Mouse (Mus musculus) embryonic facial prominence, embryonic 11.5 days (tissue): ENCODE measurements around the gene Smg6. TPM values are rescaled to one million over a fixed set of nuclear protein-coding genes. Genes with fewer than 3 reads are reported as not detected.
A peak's percentile ranks its signal among the peaks of the same experiment; 100 is the strongest.

Source experiments
- ATAC-seq: fragments of 200-750 bp; cut with Nextera tagmentation; replicated peaks from 2 replicates; pipeline ENCODE4 v1.8.0; 2017; ENCODE audit warnings: low read depth; ENCODE audit not compliant: insufficient number of reproducible peaks, low FRiP score, low TSS enrichment
- DNase-seq: peaks from one replicate; pipeline ENCODE4 v3.0.0-alpha.2; 2015; ENCODE audit warnings: low spot score
- H3K27ac ChIP-seq: fragments of 300-500 bp; sonication (generic); replicated peaks from 2 replicates; pipeline ENCODE4 v1.5.1; 2014; ENCODE audit warnings: mild to moderate bottlenecking, low read depth, low read length, control low read depth
- H3K27me3 ChIP-seq: fragments of 300-500 bp; sonication (generic); 2 replicates; pipeline ENCODE4 v1.6.1; 2014; ENCODE audit warnings: mild to moderate bottlenecking, low read length, moderate library complexity, mixed read lengths; ENCODE audit not compliant: control insufficient read depth, insufficient read depth
- H3K36me3 ChIP-seq: fragments of 300-500 bp; sonication (generic); replicated peaks from 2 replicates; pipeline ENCODE4 v1.6.1; 2014; ENCODE audit warnings: low read depth, mild to moderate bottlenecking, low read length, moderate library complexity, mixed read lengths; ENCODE audit not compliant: control insufficient read depth, insufficient read depth
- H3K4me1 ChIP-seq: fragments of 300-500 bp; sonication (generic); 2 replicates; pipeline ENCODE4 v1.6.1; 2014; ENCODE audit warnings: low read length, mixed read lengths; ENCODE audit not compliant: control insufficient read depth, insufficient read depth
- H3K4me2 ChIP-seq: fragments of 300-500 bp; sonication (generic); 2 replicates; pipeline ENCODE4 v1.6.1; 2014; ENCODE audit warnings: low read depth, mild to moderate bottlenecking, control low read depth, low read length, moderate library complexity
- H3K4me3 ChIP-seq: fragments of 300-500 bp; sonication (generic); 2 replicates; pipeline ENCODE4 v1.5.1; 2014; ENCODE audit warnings: low read depth, low read length, control low read depth
- H3K9ac ChIP-seq: fragments of 300-500 bp; sonication (generic); replicated peaks from 2 replicates; pipeline ENCODE4 v1.6.1; 2014; ENCODE audit warnings: mild to moderate bottlenecking, control low read depth, low read length
- H3K9me3 ChIP-seq: fragments of 300-500 bp; sonication (generic); replicated peaks from 2 replicates; pipeline ENCODE4 v1.6.1; 2016; ENCODE audit warnings: mild to moderate bottlenecking, low read length, inconsistent platforms, mixed read lengths; ENCODE audit not compliant: control insufficient read depth
- WGBS: fragments of 180-500 bp; shearing (Covaris S2); extraction: QIAGEN DNeasy Blood & Tissue Kit; methylation state at CpG from one replicate; pipeline ENCODE4 v1.1.7; 2014; 5-methylcytosine and 5-hydroxymethylcytosine counted together
- polyA plus RNA-seq: library from polyadenylated mRNA; unstranded; fragments of >200 nt; fragmentation: Nextera tagmentation; extraction: Ambion mirVana; gene quantifications from 2 replicates; pipeline ENCODE4 v1.2.1, GENCODE M21; 2014

Gene Smg6
- polyA plus RNA-seq, 1 experiment from 2014 or later: 16.8 TPM

- peaks cover 15% of the 10 kb centered on the region for H3K4me1 ChIP-seq
- H3K9ac ChIP-seq: no peak overlapping the region; the same call in none of the 2 replicates
- ATAC-seq (no peak), DNase-seq (no peak)
- peak overlapping the region; percentile 44; the same call in 1 of the 2 replicates for H3K4me3 ChIP-seq
- peak overlapping the region; percentile 94 for H3K4me2 ChIP-seq
- peaks cover 9% of the 10 kb centered on the region for H3K36me3 ChIP-seq
- 19% methylated on average over 15 of the region's 15 CpGs for WGBS
- no peaks in the 10 kb centered on the region for H3K9me3 ChIP-seq
- no peak overlapping the region for H3K27ac ChIP-seq
- H3K27me3 ChIP-seq: peaks cover 59% of the 10 kb centered on the region
Observed at GRCm38 (mm10) chr11:75164750-75165149, 239.1 kb downstream of the Smg6 start.

- H3K9me3 ChIP-seq: no peaks in the 10 kb centered on the region
- peak; percentile 64 for DNase-seq
- 3% methylated on average over 54 of the region's 54 CpGs for WGBS
- peak overlapping the region; percentile 41 for H3K9ac ChIP-seq
- peaks cover 6% of the 10 kb centered on the region for H3K36me3 ChIP-seq
- no peak for ATAC-seq
- peak overlapping the region; percentile 44 for H3K4me3 ChIP-seq
- H3K27ac ChIP-seq: no peak overlapping the region
- peak overlapping the region; percentile 94 for H3K4me2 ChIP-seq
- H3K27me3 ChIP-seq: peaks cover 66% of the 10 kb centered on the region
- H3K4me1 ChIP-seq: peaks cover 15% of the 10 kb centered on the region
Observed at GRCm38 (mm10) chr11:75165441-75166192, 240.0 kb downstream of the Smg6 start.

- ATAC-seq (no peak), DNase-seq (no peak)
- H3K9ac ChIP-seq: peak overlapping the region; percentile 69
- peaks cover 6% of the 10 kb centered on the region for H3K36me3 ChIP-seq
- H3K4me3 ChIP-seq: peak overlapping the region; percentile 44
- no peak overlapping the region for H3K27ac ChIP-seq
- H3K4me2 ChIP-seq: peak overlapping the region; percentile 94
- 4% methylated on average over 55 of the region's 55 CpGs for WGBS
- H3K4me1 ChIP-seq: peaks cover 15% of the 10 kb centered on the region
- H3K9me3 ChIP-seq: no peaks in the 10 kb centered on the region
- H3K27me3 ChIP-seq: peaks cover 73% of the 10 kb centered on the region
Observed at GRCm38 (mm10) chr11:75166193-75166842, 240.7 kb downstream of the Smg6 start.

GRCm38 (mm10) chr11:75166861-75167642 is 241.4 kb downstream of the Smg6 start:
- Histone ChIP-seq H3K9me3 (no peaks in the 10 kb centered on the region), H3K36me3 (peaks cover 6% of the 10 kb centered on the region), H3K4me2 (peak overlapping the region; percentile 94), H3K27ac (no peak overlapping the region), H3K27me3 (peaks cover 81% of the 10 kb centered on the region), H3K4me3 (peak overlapping the region; percentile 44), H3K4me1 (peaks cover 15% of the 10 kb centered on the region), H3K9ac (peak overlapping the region; percentile 69)
- peak; percentile 39 for DNase-seq
- WGBS: 2% methylated on average over 64 of the region's 68 CpGs
- ATAC-seq: no peak

GRCm38 (mm10) chr11:75167643-75168589 is 242.3 kb downstream of the Smg6 start:
- Histone ChIP-seq H3K9me3 (no peaks in the 10 kb centered on the region), H3K4me1 (peaks cover 15% of the 10 kb centered on the region), H3K4me3 (peak overlapping the region; percentile 44), H3K27me3 (peaks cover 89% of the 10 kb centered on the region), H3K27ac (0 out of 2 replicates have a peak overlapping the region, but pooled peaks have one; percentile 20), H3K4me2 (peak overlapping the region; percentile 94), H3K36me3 (peaks cover 5% of the 10 kb centered on the region), H3K9ac (peak overlapping the region; percentile 69)
- DNase-seq (no peak), ATAC-seq (no peak)
- 2% methylated on average over 49 of the region's 63 CpGs for WGBS

GRCm38 (mm10) chr11:75168590-75169361 is 243.2 kb downstream of the Smg6 start:
- peak; percentile 89 for DNase-seq
- H3K4me1 ChIP-seq: peaks cover 15% of the 10 kb centered on the region
- H3K9me3 ChIP-seq: no peaks in the 10 kb centered on the region
- peak; percentile 32; the same call in 1 of the 2 replicates for ATAC-seq
- H3K27ac ChIP-seq: 0 out of 2 replicates have a peak overlapping the region, but pooled peaks have one; percentile 20
- peak overlapping the region; percentile 94 for H3K4me2 ChIP-seq
- H3K36me3 ChIP-seq: no peaks in the 10 kb centered on the region; the same call in 1 of the 2 replicates
- under 1% methylated on average over 82 of the region's 83 CpGs for WGBS
- H3K9ac ChIP-seq: peak overlapping the region; percentile 69
- H3K27me3 ChIP-seq: peaks cover 90% of the 10 kb centered on the region
- H3K4me3 ChIP-seq: peak overlapping the region; percentile 44
